Mouse (Mus musculus) neutrophil, adult 83 days (primary cell): ENCODE data around the gene Plcl2. TPM values are rescaled to one million over a fixed set of nuclear protein-coding genes. Genes with fewer than 3 reads are reported as not detected.

Source experiments
- total RNA-seq, 2 experiments: library from RNA; stranded (reverse); gene quantifications; one replicate each; pipeline ENCODE4 v1.2.4; 2023

Gene Plcl2
- total RNA-seq = 100 to 1,000 TPM in 1 of 2 experiments, 10 to 100 TPM in 1; 94.8 to 102 TPM

DNA sequence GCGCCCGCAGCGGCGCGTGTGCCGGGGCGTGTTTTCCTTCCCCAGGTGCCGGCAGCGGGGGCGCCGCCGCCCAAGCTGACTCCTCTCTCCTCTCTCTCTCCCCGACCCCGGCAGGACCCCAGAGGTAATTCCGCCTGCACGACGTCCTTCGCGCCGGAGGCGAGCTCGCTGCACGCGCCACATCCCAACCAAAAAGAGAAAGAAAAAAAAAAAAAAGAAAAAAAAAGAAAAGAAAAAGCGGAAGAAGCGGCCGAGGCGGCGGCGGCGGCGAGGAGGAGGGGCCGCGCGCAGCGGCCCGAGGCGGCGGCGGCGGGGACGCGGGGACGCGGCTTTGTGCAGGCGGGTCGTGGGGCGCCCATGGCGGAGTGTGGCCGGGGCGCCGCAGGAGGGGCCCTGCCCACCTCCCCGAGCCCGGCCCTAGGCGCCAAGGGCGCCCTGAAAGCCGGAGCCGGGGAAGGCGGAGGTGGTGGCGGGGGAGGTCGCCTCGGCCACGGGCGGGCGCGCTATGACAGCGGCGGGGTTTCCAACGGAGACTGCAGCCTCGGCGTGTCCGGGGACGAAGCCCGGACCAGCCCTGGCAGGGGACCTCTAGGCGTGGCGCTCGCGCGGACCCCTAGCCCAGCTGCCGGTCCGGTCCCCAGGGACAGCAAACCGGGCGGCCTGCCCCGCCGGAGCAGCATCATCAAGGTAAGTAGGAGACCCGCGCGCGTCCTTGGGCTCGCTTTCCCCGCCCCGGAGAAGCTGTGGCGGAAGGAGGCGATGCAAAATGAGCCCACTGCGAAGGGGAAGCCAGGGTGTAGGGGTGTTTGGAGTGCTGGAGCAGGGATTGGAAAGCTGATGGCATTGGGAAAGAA is at the start of gene Plcl2:
Plcl2 (plus strand) TSS at position 153 of the 854 bp plus-strand sequence.

Other genes starting within 250 kb of the Plcl2 start
- not detected for gene Dazl, start 215.8 kb upstream of the Plcl2 start, total RNA-seq